Mouse (Mus musculus): ENCODE measurements around the gene Ttll13. TPM values are rescaled to one million over a fixed set of nuclear protein-coding genes. Genes with fewer than 3 reads are reported as not detected.

Ttll13 gene
- polyA plus RNA-seq, 1 experiment from 2014 or later = 2.9 TPM

GRCm38 (mm10) chr7:80268897-80269750 is 22.9 kb downstream of the Ttll13 start, which contains the start of gene Vps33b:
TSS of gene Vps33b (plus strand) at chr7:80269649.
- Histone ChIP-seq H3K27me3 (ENCODE audit: control insufficient read depth, insufficient read depth, low read depth, low read length) (no peaks in the 10 kb centered on the region), H3K36me3 (ENCODE audit: control insufficient read depth, insufficient read depth, low read length) (peaks cover 41% of the 10 kb centered on the region), H3K4me3 (ENCODE audit: low read depth, low read length) (peak within 1 kb of the TSS; percentile 90), H3K27ac (ENCODE audit: low read length) (peak within 1 kb of the TSS; percentile 80), H3K4me2 (ENCODE audit: low read length) (peak within 1 kb of the TSS; percentile 81), H3K9ac (ENCODE audit: low read depth, low read length) (peak within 1 kb of the TSS; percentile 86), H3K9me3 (replicated peaks; ENCODE audit: control insufficient read depth, low read length, poor library complexity, severe bottlenecking) (peaks cover under 1% of the 10 kb centered on the region; the same call in 1 of the 2 replicates), H3K4me1 (ENCODE audit: control insufficient read depth, insufficient read depth, low read length) (peaks cover 21% of the 10 kb centered on the region)
- peak; percentile 93 for ATAC-seq
- 6% methylated on average over 21 of the region's 21 CpGs for WGBS

- peaks cover 41% of the 10 kb centered on the region for H3K36me3 ChIP-seq (ENCODE audit: control insufficient read depth, insufficient read depth, low read length)
Observed at GRCm38 (mm10) chr7:80269751-80270255, 23.6 kb downstream of the Ttll13 start.

GRCm38 (mm10) chr7:80273456-80273855 is 27.3 kb downstream of the Ttll13 start:
- H3K4me2 ChIP-seq (ENCODE audit: low read length) = no peak overlapping the region
- H3K27me3 ChIP-seq (ENCODE audit: control insufficient read depth, insufficient read depth, low read depth, low read length) = no peaks in the 10 kb centered on the region
- no peak overlapping the region for H3K4me3 ChIP-seq (ENCODE audit: low read depth, low read length)
- 95% methylated on average over 2 of the region's 2 CpGs for WGBS
- no peak overlapping the region for H3K9ac ChIP-seq (ENCODE audit: low read depth, low read length)
- peaks cover 8% of the 10 kb centered on the region; the same call in 1 of the 2 replicates for H3K9me3 ChIP-seq (replicated peaks; ENCODE audit: control insufficient read depth, low read length, poor library complexity, severe bottlenecking)
- peaks cover 41% of the 10 kb centered on the region for H3K36me3 ChIP-seq (ENCODE audit: control insufficient read depth, insufficient read depth, low read length)
- no peak for ATAC-seq
- H3K4me1 ChIP-seq (ENCODE audit: control insufficient read depth, insufficient read depth, low read length) = peaks cover 21% of the 10 kb centered on the region
- no peak overlapping the region for H3K27ac ChIP-seq (ENCODE audit: low read length)

More at GRCm38 (mm10) chr7:80269751-80270255, 23.6 kb downstream of the Ttll13 start:
- Histone ChIP-seq H3K4me2 (ENCODE audit: low read length) (peak overlapping the region; percentile 81), H3K9ac (ENCODE audit: low read depth, low read length) (peak overlapping the region; percentile 86), H3K9me3 (replicated peaks; ENCODE audit: control insufficient read depth, low read length, poor library complexity, severe bottlenecking) (peaks cover 7% of the 10 kb centered on the region; the same call in 1 of the 2 replicates), H3K4me3 (ENCODE audit: low read depth, low read length) (peak overlapping the region; percentile 90), H3K4me1 (ENCODE audit: control insufficient read depth, insufficient read depth, low read length) (peaks cover 21% of the 10 kb centered on the region), H3K27me3 (ENCODE audit: control insufficient read depth, insufficient read depth, low read depth, low read length) (no peaks in the 10 kb centered on the region), H3K27ac (ENCODE audit: low read length) (peak overlapping the region; percentile 80)
- peak; percentile 73; the same call in 1 of the 2 replicates for ATAC-seq
- 1% methylated on average over 23 of the region's 23 CpGs for WGBS

- Histone ChIP-seq H3K9ac (ENCODE audit: low read depth, low read length) (no peak overlapping the region), H3K4me1 (ENCODE audit: control insufficient read depth, insufficient read depth, low read length) (peaks cover 2% of the 10 kb centered on the region; the same call in 1 of the 2 replicates), H3K4me3 (ENCODE audit: low read depth, low read length) (no peak overlapping the region), H3K9me3 (replicated peaks; ENCODE audit: control insufficient read depth, low read length, poor library complexity, severe bottlenecking) (peaks cover 8% of the 10 kb centered on the region; the same call in 1 of the 2 replicates), H3K36me3 (ENCODE audit: control insufficient read depth, insufficient read depth, low read length) (peaks cover 57% of the 10 kb centered on the region), H3K4me2 (ENCODE audit: low read length) (no peak overlapping the region), H3K27me3 (ENCODE audit: control insufficient read depth, insufficient read depth, low read depth, low read length) (no peaks in the 10 kb centered on the region), H3K27ac (ENCODE audit: low read length) (no peak overlapping the region)
- WGBS = 97% methylated on average over 4 of the region's 4 CpGs
- ATAC-seq = no peak
Observed at GRCm38 (mm10) chr7:80276374-80276773, 30.2 kb downstream of the Ttll13 start.

- no peak for ATAC-seq
- H3K27ac ChIP-seq (ENCODE audit: low read length) = no peak overlapping the region
- H3K9ac ChIP-seq (ENCODE audit: low read depth, low read length) = no peak overlapping the region
- H3K4me2 ChIP-seq (ENCODE audit: low read length) = no peak overlapping the region
- H3K4me3 ChIP-seq (ENCODE audit: low read depth, low read length) = no peak overlapping the region
- H3K9me3 ChIP-seq (replicated peaks; ENCODE audit: control insufficient read depth, low read length, poor library complexity, severe bottlenecking) = no peaks in the 10 kb centered on the region
- no peaks in the 10 kb centered on the region for H3K27me3 ChIP-seq (ENCODE audit: control insufficient read depth, insufficient read depth, low read depth, low read length)
- no peaks in the 10 kb centered on the region for H3K4me1 ChIP-seq (ENCODE audit: control insufficient read depth, insufficient read depth, low read length)
- 87% methylated on average over 10 of the region's 10 CpGs for WGBS
- peaks cover 48% of the 10 kb centered on the region for H3K36me3 ChIP-seq (ENCODE audit: control insufficient read depth, insufficient read depth, low read length)
Observed at GRCm38 (mm10) chr7:80280032-80280431, 33.9 kb downstream of the Ttll13 start.

GRCm38 (mm10) chr7:80280998-80281397 is 34.8 kb downstream of the Ttll13 start:
- no peaks in the 10 kb centered on the region for H3K27me3 ChIP-seq (ENCODE audit: control insufficient read depth, insufficient read depth, low read depth, low read length)
- H3K27ac ChIP-seq (ENCODE audit: low read length) = no peak overlapping the region
- H3K4me3 ChIP-seq (ENCODE audit: low read depth, low read length) = no peak overlapping the region
- H3K9me3 ChIP-seq (replicated peaks; ENCODE audit: control insufficient read depth, low read length, poor library complexity, severe bottlenecking) = no peaks in the 10 kb centered on the region
- no peak for ATAC-seq
- no peaks in the 10 kb centered on the region for H3K4me1 ChIP-seq (ENCODE audit: control insufficient read depth, insufficient read depth, low read length)
- peaks cover 50% of the 10 kb centered on the region for H3K36me3 ChIP-seq (ENCODE audit: control insufficient read depth, insufficient read depth, low read length)
- WGBS = 94% methylated on average over 2 of the region's 2 CpGs
- H3K9ac ChIP-seq (ENCODE audit: low read depth, low read length) = no peak overlapping the region
- H3K4me2 ChIP-seq (ENCODE audit: low read length) = no peak overlapping the region

- H3K36me3 ChIP-seq (ENCODE audit: control insufficient read depth, insufficient read depth, low read length) = peaks cover 51% of the 10 kb centered on the region
- no peak overlapping the region for H3K4me3 ChIP-seq (ENCODE audit: low read depth, low read length)
- no peak overlapping the region for H3K9ac ChIP-seq (ENCODE audit: low read depth, low read length)
- ATAC-seq = no peak
- H3K4me1 ChIP-seq (ENCODE audit: control insufficient read depth, insufficient read depth, low read length) = no peaks in the 10 kb centered on the region
- no peak overlapping the region for H3K27ac ChIP-seq (ENCODE audit: low read length)
- H3K27me3 ChIP-seq (ENCODE audit: control insufficient read depth, insufficient read depth, low read depth, low read length) = no peaks in the 10 kb centered on the region
- no peaks in the 10 kb centered on the region for H3K9me3 ChIP-seq (replicated peaks; ENCODE audit: control insufficient read depth, low read length, poor library complexity, severe bottlenecking)
- H3K4me2 ChIP-seq (ENCODE audit: low read length) = no peak overlapping the region
- WGBS = 79% methylated on average over 3 of the region's 3 CpGs
Observed at GRCm38 (mm10) chr7:80281646-80282045, 35.5 kb downstream of the Ttll13 start.

- Histone ChIP-seq H3K4me3 (ENCODE audit: low read depth, low read length) (no peak overlapping the region), H3K4me2 (ENCODE audit: low read length) (no peak overlapping the region), H3K9me3 (replicated peaks; ENCODE audit: control insufficient read depth, low read length, poor library complexity, severe bottlenecking) (no peaks in the 10 kb centered on the region), H3K36me3 (ENCODE audit: control insufficient read depth, insufficient read depth, low read length) (peaks cover 57% of the 10 kb centered on the region), H3K9ac (ENCODE audit: low read depth, low read length) (no peak overlapping the region), H3K27ac (ENCODE audit: low read length) (no peak overlapping the region), H3K27me3 (ENCODE audit: control insufficient read depth, insufficient read depth, low read depth, low read length) (no peaks in the 10 kb centered on the region), H3K4me1 (ENCODE audit: control insufficient read depth, insufficient read depth, low read length) (no peaks in the 10 kb centered on the region)
- WGBS = 94% methylated on average over 3 of the region's 3 CpGs
- no peak for ATAC-seq
Observed at GRCm38 (mm10) chr7:80283226-80283918, 37.2 kb downstream of the Ttll13 start.

All from midbrain, embryonic 16.5 days (tissue).